Mouse (Mus musculus) lung, embryonic 15.5 days (tissue): ENCODE measurements at regions not wholly inside any gene's neighbourhood (a gene's known extent, or its start where the extent isn't known, plus 50 kb on each side); places are given as distances from the start of the nearest gene placed in this dataset.
"Not testable (repeated sequence)": the region's sequence is repeated elsewhere in the genome, so short reads cannot be mapped to it uniquely, and the experiment has no call there.

ENCODE experiments used
- ATAC-seq: fragments of 200-750 bp; cut with Nextera tagmentation; 2 replicates; pipeline ENCODE4 v1.8.0; 2017; ENCODE audit warnings: moderate number of reproducible peaks, borderline replicate concordance; ENCODE audit not compliant: low FRiP score, low TSS enrichment; ENCODE audit errors: extremely low read depth
- H3K27ac ChIP-seq: fragments of 300-500 bp; sonication (generic); 2 replicates; pipeline ENCODE4 v1.5.1; 2015; ENCODE audit warnings: moderate library complexity, mild to moderate bottlenecking, inconsistent platforms
- H3K27me3 ChIP-seq: fragments of 300-500 bp; sonication (generic); 2 replicates; pipeline ENCODE4 v1.6.1; 2015; ENCODE audit warnings: inconsistent platforms
- H3K36me3 ChIP-seq: fragments of 300-500 bp; sonication (generic); 2 replicates; pipeline ENCODE4 v1.6.1; 2015; ENCODE audit warnings: inconsistent platforms
- H3K4me1 ChIP-seq: fragments of 300-500 bp; sonication (generic); 2 replicates; pipeline ENCODE4 v1.6.1; 2015; ENCODE audit warnings: inconsistent platforms
- H3K4me2 ChIP-seq: fragments of 300-500 bp; sonication (generic); 2 replicates; pipeline ENCODE4 v1.6.1; 2015; ENCODE audit warnings: inconsistent platforms, mild to moderate bottlenecking, moderate library complexity
- H3K4me3 ChIP-seq: fragments of 300-500 bp; sonication (generic); 2 replicates; pipeline ENCODE4 v1.5.1; 2015; ENCODE audit warnings: mild to moderate bottlenecking, inconsistent platforms
- H3K9ac ChIP-seq: fragments of 300-500 bp; sonication (generic); 2 replicates; pipeline ENCODE4 v1.6.1; 2015; ENCODE audit warnings: inconsistent platforms
- H3K9me3 ChIP-seq: fragments of 300-500 bp; sonication (generic); 2 replicates; pipeline ENCODE4 v1.6.1; 2016; ENCODE audit warnings: inconsistent platforms
- WGBS: fragments of 180-500 bp; shearing (Covaris S2); methylation state at CpG from one replicate; pipeline ENCODE4 v1.1.7; 2015; 5-methylcytosine and 5-hydroxymethylcytosine counted together

GRCm38 (mm10) chr12:23325756-23326155 is 454.3 kb downstream of the Gm10330 start:
- ATAC-seq, H3K36me3 ChIP-seq, H3K4me3 ChIP-seq, H3K27ac ChIP-seq, H3K4me1 ChIP-seq, H3K4me2 ChIP-seq, H3K27me3 ChIP-seq, H3K9me3 ChIP-seq, H3K9ac ChIP-seq: not testable (repeated sequence)
- WGBS: 22% methylated on average over 2 of the region's 2 CpGs

GRCm38 (mm10) chr12:23315186-23315585 is 464.9 kb downstream of the Gm10330 start:
- H3K27ac ChIP-seq, H3K9me3 ChIP-seq, H3K9ac ChIP-seq, H3K4me1 ChIP-seq, H3K27me3 ChIP-seq, H3K36me3 ChIP-seq: not testable (repeated sequence)
- ATAC-seq: peak; percentile 77; the same call in 1 of the 2 replicates
- 2% methylated on average over 38 of the region's 38 CpGs for WGBS
- peak overlapping the region; percentile 39 for H3K4me3 ChIP-seq
- peak overlapping the region; percentile 48 for H3K4me2 ChIP-seq
